9 mouse cellular contexts compared by ENCODE assay signal in the genomic region with DNA sequence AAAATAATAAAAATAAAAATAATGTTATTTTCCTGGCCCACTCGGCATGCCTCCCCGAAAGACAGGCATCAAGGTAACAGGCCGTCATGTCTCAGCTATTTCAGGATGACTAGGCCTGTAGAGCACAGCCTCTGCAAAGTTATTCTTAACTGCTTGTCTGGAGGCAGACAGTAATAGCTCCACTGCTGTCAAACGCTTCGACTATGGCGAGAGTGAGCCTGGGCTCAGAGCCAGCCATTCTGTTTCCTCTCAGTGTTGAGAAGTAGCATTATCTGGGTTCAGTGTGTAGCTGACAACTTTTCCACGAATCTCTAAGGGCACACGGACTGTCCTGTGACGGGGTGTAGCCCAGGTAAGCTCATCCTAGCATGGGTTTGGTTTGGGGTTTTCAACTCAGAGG. TPM values are rescaled to one million over a fixed set of nuclear protein-coding genes. Genes with fewer than 3 reads are reported as not detected.
DNase-seq lines count a peak whose midpoint lies in the region; ATAC-seq lines count a peak whose summit lies in the region.
"Had no signal": no experiment of that assay in that cellular context is flagged by ENCODE, and none has a peak within 500 bp of the region (broad histone marks: within the 10 kb centered on the region; RNA-seq: fewer than 3 reads in every experiment).

No protein-coding gene starts in this region.

- intact Hi-C loops in heart, postnatal 10 days (cut with DNase I): loop anchor here (2.0 kb wide), 1 partner anchor 31 kb away; no protein-coding TSS in a partner anchor
- intact Hi-C loops in left cerebral cortex, postnatal 10 days (cut with DNase I): no loop called here

- H3K4me1 ChIP-seq in forebrain, embryonic 16.5 days (replicated peaks; ENCODE audit: control insufficient read depth, insufficient read depth, low read length): peaks cover 8% of the 10 kb centered on the region; the same call in 1 of the 2 replicates
- H3K4me1 ChIP-seq in forebrain, embryonic 11.5 days (replicated peaks; ENCODE audit: control insufficient read depth, insufficient read depth, low read length): no peaks in the 10 kb centered on the region
- H3K4me1 ChIP-seq in embryonic facial prominence, embryonic 10.5 days: peaks cover 25% of the 10 kb centered on the region

- H3K4me3 ChIP-seq in forebrain, embryonic 16.5 days (replicated peaks; ENCODE audit: low read length): no peak overlapping the region
- H3K4me3 ChIP-seq in forebrain, embryonic 11.5 days (ENCODE audit: low read depth, low read length): no peak overlapping the region
- no peak overlapping the region for H3K4me3 ChIP-seq in embryonic facial prominence, embryonic 10.5 days
- H3K4me3 ChIP-seq: myocyte had no signal

- no peaks in the 10 kb centered on the region for H3K36me3 ChIP-seq in forebrain, embryonic 16.5 days (ENCODE audit: control insufficient read depth, insufficient read depth)
- no peaks in the 10 kb centered on the region for H3K36me3 ChIP-seq in forebrain, embryonic 11.5 days (ENCODE audit: control insufficient read depth, insufficient read depth, low read length)
- H3K36me3 ChIP-seq in embryonic facial prominence, embryonic 10.5 days (replicated peaks): no peaks in the 10 kb centered on the region

- DNase-seq in forebrain, embryonic 11.5 days (ENCODE audit: low spot score): no peak
- no peak for DNase-seq in embryonic facial prominence, embryonic 10.5 days (ENCODE audit: low spot score)
- DNase-seq in heart, postnatal 10 days: peak; percentile 85 to 91
- peak; percentile 87 to 89 for DNase-seq in left cerebral cortex, postnatal 10 days (ENCODE audit: extremely low spot score in 1 of 2, low spot score in 2 of 2)
- peak; percentile 88 for DNase-seq in right cerebral cortex, postnatal 4 days
- no peak for DNase-seq in urinary bladder, adult 18-20 months (ENCODE audit: low spot score in 2 of 2)

- H3K27me3 ChIP-seq in forebrain, embryonic 16.5 days (replicated peaks; ENCODE audit: control insufficient read depth, insufficient read depth, low read length): no peaks in the 10 kb centered on the region
- H3K27me3 ChIP-seq in forebrain, embryonic 11.5 days (ENCODE audit: control insufficient read depth, insufficient read depth, low read length): no peaks in the 10 kb centered on the region
- no peaks in the 10 kb centered on the region for H3K27me3 ChIP-seq in embryonic facial prominence, embryonic 10.5 days (replicated peaks; ENCODE audit: low read depth, poor library complexity, severe bottlenecking)

- 46% methylated on average over 9 of the region's 9 CpGs for WGBS in forebrain, embryonic 16.5 days
- WGBS in forebrain, embryonic 11.5 days: 87% methylated on average over 9 of the region's 9 CpGs
- WGBS in embryonic facial prominence, embryonic 10.5 days: 73% methylated on average over 9 of the region's 9 CpGs

- H3K27ac ChIP-seq in forebrain, embryonic 16.5 days (ENCODE audit: low read length): peak overlapping the region; percentile 38; the same call in 1 of the 2 replicates
- H3K27ac ChIP-seq in forebrain, embryonic 11.5 days (ENCODE audit: low read depth, low read length): no peak overlapping the region
- peak overlapping the region; percentile 5; the same call in 1 of the 2 replicates for H3K27ac ChIP-seq in embryonic facial prominence, embryonic 10.5 days (replicated peaks)

- ATAC-seq in forebrain, embryonic 16.5 days: peak; percentile 71
- ATAC-seq in forebrain, embryonic 11.5 days (replicated peaks; ENCODE audit: low FRiP score): no peak
- no peak for ATAC-seq in erythroid progenitor cell, adult 5-6 weeks (replicated peaks; ENCODE audit: low FRiP score, poor library complexity, severe bottlenecking)

- no peak overlapping the region for H3K4me2 ChIP-seq in forebrain, embryonic 16.5 days (ENCODE audit: low read length)
- no peak overlapping the region for H3K4me2 ChIP-seq in forebrain, embryonic 11.5 days (ENCODE audit: low read depth, low read length, severe bottlenecking)

- H3K9me3 ChIP-seq in forebrain, embryonic 16.5 days (ENCODE audit: control insufficient read depth, low read length): no peaks in the 10 kb centered on the region
- no peaks in the 10 kb centered on the region for H3K9me3 ChIP-seq in forebrain, embryonic 11.5 days (ENCODE audit: control insufficient read depth, low read length)
- no peaks in the 10 kb centered on the region for H3K9me3 ChIP-seq in embryonic facial prominence, embryonic 10.5 days

- H3K9ac ChIP-seq in forebrain, embryonic 16.5 days (replicated peaks; ENCODE audit: low read depth, low read length): no peak overlapping the region
- no peak overlapping the region for H3K9ac ChIP-seq in forebrain, embryonic 11.5 days (ENCODE audit: low read length)

RNA-seq across cellular contexts. Expression of a gene that starts 33.5 kb away (rescaled TPM):
- 136 and 141 TPM in 2 replicates for polyA plus RNA-seq in forebrain, embryonic 16.5 days (2015; fragmentation: Nextera tagmentation; extraction: Ambion mirVana)
- polyA plus RNA-seq in forebrain, embryonic 11.5 days (2014; fragmentation: Nextera tagmentation; extraction: Ambion mirVana): 163 and 165 TPM in 2 replicates
- polyA plus RNA-seq in embryonic facial prominence, embryonic 10.5 days (2016; fragmentation: Nextera tagmentation; extraction: Ambion mirVana): 161 and 164 TPM in 2 replicates
- 100 to 1,000 TPM in 1 of 2 experiments, 10 to 100 TPM in 1; 79.4 to 100 TPM for total RNA-seq in heart, postnatal 10 days (2021)
- 100 to 1,000 TPM; 210 to 217 TPM for total RNA-seq in left cerebral cortex, postnatal 10 days (2021)
- total RNA-seq in erythroid progenitor cell, adult 5-6 weeks (2015; ENCODE audit: low replicate concordance): 89.7 and 97.3 TPM in 2 replicates
- 76.2 and 81.0 TPM in 2 replicates for total RNA-seq in erythroid progenitor cell, adult 5-6 weeks (2017; ENCODE audit: low replicate concordance)

Comparison
In these comparisons a context has a peak if more than half of its experiments do, and no peak if none do; other contexts are left out.
1. DNase-seq: peak in heart, postnatal 10 days (2 of 2), left cerebral cortex, postnatal 10 days (2 of 2) and right cerebral cortex, postnatal 4 days (single experiment); none in forebrain, embryonic 11.5 days (single experiment), embryonic facial prominence, embryonic 10.5 days (single experiment) and urinary bladder, adult 18-20 months (0 of 2).